Mouse (Mus musculus): Measurements from ENCODE around the gene Tdrd9. TPM values are rescaled to one million over a fixed set of nuclear protein-coding genes. Genes with fewer than 3 reads are reported as not detected.
A peak's percentile ranks its signal among the peaks of the same experiment; 100 is the strongest.

Tdrd9 gene
- polyA plus RNA-seq, 1 experiment = not detected

DNA sequence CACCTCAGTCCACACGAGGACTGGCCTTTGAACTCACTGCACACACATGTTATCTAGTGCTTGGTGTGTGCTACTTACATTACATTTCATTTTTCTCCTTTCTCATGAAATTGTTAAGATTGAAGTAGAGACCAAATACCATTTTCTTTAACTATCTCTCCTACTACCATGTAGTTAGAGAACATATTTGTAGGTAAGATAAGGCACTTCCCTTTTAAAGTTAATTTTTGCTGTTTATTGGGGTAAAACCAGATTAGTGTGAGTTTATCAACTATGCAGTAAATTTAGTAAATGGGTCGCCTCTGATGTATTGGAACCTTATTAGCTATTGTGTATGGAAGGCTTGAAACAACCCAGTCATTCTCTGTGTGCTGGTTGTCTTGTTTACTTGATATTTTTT lies 11.8 kb downstream of the Tdrd9 start:
- TF ChIP-seq POLR2A (IDR thresholded peaks at IDR 0.05; ENCODE audit: low read depth, low read length) (no peak), CTCF (conservative IDR thresholded peaks at IDR 0.05; ENCODE audit: insufficient read depth, insufficient read length, low read depth, low read length) (no peak)
- WGBS = 64% methylated on average over 2 of the region's 2 CpGs

GRCm38 (mm10) chr12:111986756-111987155 lies 15.4 kb downstream of the Tdrd9 start:
- DNase-seq = no peak
- H3K36me3 ChIP-seq (ENCODE audit: control insufficient read depth, insufficient read depth, low read length) = no peaks in the 10 kb centered on the region
- H3K4me1 ChIP-seq (ENCODE audit: control insufficient read depth, insufficient read depth, low read length) = peaks cover 5% of the 10 kb centered on the region; the same call in 1 of the 2 replicates
- 57% methylated on average over 9 of the region's 9 CpGs for WGBS
- H3K4me3 ChIP-seq (ENCODE audit: insufficient read depth, low read depth, low read length) = no peak overlapping the region
- no peaks in the 10 kb centered on the region for H3K27me3 ChIP-seq (replicated peaks; ENCODE audit: control insufficient read depth, insufficient read depth, low read length)
- TF ChIP-seq CTCF (conservative IDR thresholded peaks at IDR 0.05; ENCODE audit: insufficient read depth, insufficient read length, low read depth, low read length) (no peak), POLR2A (IDR thresholded peaks at IDR 0.05; ENCODE audit: low read depth, low read length) (no peak)
- no peak overlapping the region for H3K27ac ChIP-seq (ENCODE audit: insufficient read depth, low read depth, low read length)

More for the DNA sequence above, 11.8 kb downstream of the Tdrd9 start:
- no peak overlapping the region for H3K27ac ChIP-seq (ENCODE audit: insufficient read depth, low read depth, low read length)
- no peaks in the 10 kb centered on the region for H3K36me3 ChIP-seq (ENCODE audit: control insufficient read depth, insufficient read depth, low read length)
- H3K4me3 ChIP-seq (ENCODE audit: insufficient read depth, low read depth, low read length) = no peak overlapping the region
- DNase-seq = no peak
- H3K4me1 ChIP-seq (ENCODE audit: control insufficient read depth, insufficient read depth, low read length) = no peaks in the 10 kb centered on the region
- H3K27me3 ChIP-seq (replicated peaks; ENCODE audit: control insufficient read depth, insufficient read depth, low read length) = no peaks in the 10 kb centered on the region

- WGBS = 95% methylated on average over 5 of the region's 5 CpGs
These were observed 21.3 kb downstream of the Tdrd9 start for GRCm38 (mm10) chr12:111992626-111993025.

DNA sequence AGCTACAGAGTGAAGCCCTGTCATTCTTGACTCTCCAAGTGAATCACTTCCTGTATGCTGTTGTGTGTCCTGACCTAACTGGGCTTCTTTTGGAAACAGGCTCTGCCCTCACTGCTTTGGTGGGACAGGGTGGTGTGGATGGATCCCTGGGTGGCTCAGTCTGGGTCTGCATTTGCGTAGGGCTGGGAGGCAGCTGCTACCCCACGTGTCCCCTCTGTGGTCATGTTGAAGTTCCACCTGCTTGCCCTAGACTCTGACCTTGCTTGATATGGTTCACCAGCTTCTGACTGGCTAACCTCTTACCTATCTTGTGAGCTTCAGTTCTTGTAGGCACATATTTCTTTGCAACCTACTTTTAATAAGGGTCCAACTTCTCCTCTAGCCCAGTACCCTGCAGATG lies 23.8 kb downstream of the Tdrd9 start:
- TF ChIP-seq CTCF (conservative IDR thresholded peaks at IDR 0.05; ENCODE audit: insufficient read depth, insufficient read length, low read depth, low read length) (no peak), POLR2A (IDR thresholded peaks at IDR 0.05; ENCODE audit: low read depth, low read length) (no peak)
- Histone ChIP-seq H3K27me3 (replicated peaks; ENCODE audit: control insufficient read depth, insufficient read depth, low read length) (no peaks in the 10 kb centered on the region), H3K4me1 (ENCODE audit: control insufficient read depth, insufficient read depth, low read length) (peaks cover 5% of the 10 kb centered on the region; the same call in 1 of the 2 replicates), H3K27ac (ENCODE audit: insufficient read depth, low read depth, low read length) (no peak overlapping the region), H3K36me3 (ENCODE audit: control insufficient read depth, insufficient read depth, low read length) (no peaks in the 10 kb centered on the region), H3K4me3 (ENCODE audit: insufficient read depth, low read depth, low read length) (no peak overlapping the region)
- WGBS = 64% methylated on average over 2 of the region's 2 CpGs
- DNase-seq = peak; percentile 80

More at GRCm38 (mm10) chr12:111992626-111993025, 21.3 kb downstream of the Tdrd9 start:
- H3K27me3 ChIP-seq (replicated peaks; ENCODE audit: control insufficient read depth, insufficient read depth, low read length) = no peaks in the 10 kb centered on the region
- H3K4me3 ChIP-seq (ENCODE audit: insufficient read depth, low read depth, low read length) = no peak overlapping the region
- no peak overlapping the region for H3K27ac ChIP-seq (ENCODE audit: insufficient read depth, low read depth, low read length)
- TF ChIP-seq CTCF (conservative IDR thresholded peaks at IDR 0.05; ENCODE audit: insufficient read depth, insufficient read length, low read depth, low read length) (no peak), POLR2A (IDR thresholded peaks at IDR 0.05; ENCODE audit: low read depth, low read length) (no peak)
- no peak for DNase-seq
- no peaks in the 10 kb centered on the region for H3K36me3 ChIP-seq (ENCODE audit: control insufficient read depth, insufficient read depth, low read length)
- H3K4me1 ChIP-seq (ENCODE audit: control insufficient read depth, insufficient read depth, low read length) = peaks cover 5% of the 10 kb centered on the region; the same call in 1 of the 2 replicates

GRCm38 (mm10) chr12:111999735-112000134 lies 28.4 kb downstream of the Tdrd9 start:
- TF ChIP-seq CTCF (conservative IDR thresholded peaks at IDR 0.05; ENCODE audit: insufficient read depth, insufficient read length, low read depth, low read length) (no peak), POLR2A (IDR thresholded peaks at IDR 0.05; ENCODE audit: low read depth, low read length) (no peak)
- no peak overlapping the region for H3K27ac ChIP-seq (ENCODE audit: insufficient read depth, low read depth, low read length)
- no peaks in the 10 kb centered on the region for H3K27me3 ChIP-seq (replicated peaks; ENCODE audit: control insufficient read depth, insufficient read depth, low read length)
- H3K36me3 ChIP-seq (ENCODE audit: control insufficient read depth, insufficient read depth, low read length) = no peaks in the 10 kb centered on the region
- no peaks in the 10 kb centered on the region for H3K4me1 ChIP-seq (ENCODE audit: control insufficient read depth, insufficient read depth, low read length)
- no peak for DNase-seq
- no peak overlapping the region for H3K4me3 ChIP-seq (ENCODE audit: insufficient read depth, low read depth, low read length)
- 92% methylated on average over 7 of the region's 7 CpGs for WGBS

DNA sequence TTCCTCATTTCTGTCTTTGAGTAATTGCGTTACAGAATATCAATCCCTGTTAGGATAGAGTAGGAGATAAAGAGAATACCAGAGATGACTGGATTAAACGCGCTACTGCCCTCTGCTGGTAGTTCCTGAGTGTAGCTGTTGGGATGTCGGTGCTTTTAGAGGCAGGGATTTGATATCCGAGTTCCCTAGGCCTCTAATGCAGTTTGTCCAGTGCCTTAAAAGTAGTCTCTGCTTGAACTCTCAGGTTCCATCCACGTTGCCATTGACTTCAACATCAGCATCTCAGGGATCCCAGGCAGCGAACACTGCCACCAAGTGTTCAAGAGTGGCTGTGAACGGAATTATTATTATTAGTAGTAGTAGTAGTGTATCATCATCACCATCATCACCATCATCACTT lies 29.9 kb downstream of the Tdrd9 start:
- Histone ChIP-seq H3K36me3 (ENCODE audit: control insufficient read depth, insufficient read depth, low read length) (no peaks in the 10 kb centered on the region), H3K4me1 (ENCODE audit: control insufficient read depth, insufficient read depth, low read length) (no peaks in the 10 kb centered on the region), H3K27me3 (replicated peaks; ENCODE audit: control insufficient read depth, insufficient read depth, low read length) (no peaks in the 10 kb centered on the region), H3K4me3 (ENCODE audit: insufficient read depth, low read depth, low read length) (no peak overlapping the region), H3K27ac (ENCODE audit: insufficient read depth, low read depth, low read length) (no peak overlapping the region)
- 17% methylated on average over 8 of the region's 8 CpGs for WGBS
- peak; percentile 65 for TF ChIP-seq CTCF (conservative IDR thresholded peaks at IDR 0.05; ENCODE audit: insufficient read depth, insufficient read length, low read depth, low read length)
- TF ChIP-seq POLR2A (IDR thresholded peaks at IDR 0.05; ENCODE audit: low read depth, low read length) = no peak
- DNase-seq = peak; percentile 78

- DNase-seq = peak; percentile 27
- WGBS = 26% methylated on average over 12 of the region's 12 CpGs
These were observed 41.3 kb downstream of the Tdrd9 start for GRCm38 (mm10) chr12:112012511-112013270.

More at GRCm38 (mm10) chr12:112012511-112013270, 41.3 kb downstream of the Tdrd9 start:
- no peak overlapping the region for H3K27ac ChIP-seq (ENCODE audit: insufficient read depth, low read depth, low read length)
- H3K36me3 ChIP-seq (ENCODE audit: control insufficient read depth, insufficient read depth, low read length) = no peaks in the 10 kb centered on the region
- no peaks in the 10 kb centered on the region for H3K27me3 ChIP-seq (replicated peaks; ENCODE audit: control insufficient read depth, insufficient read depth, low read length)
- TF ChIP-seq CTCF (conservative IDR thresholded peaks at IDR 0.05; ENCODE audit: insufficient read depth, insufficient read length, low read depth, low read length) (no peak), POLR2A (IDR thresholded peaks at IDR 0.05; ENCODE audit: low read depth, low read length) (no peak)
- H3K4me3 ChIP-seq (ENCODE audit: insufficient read depth, low read depth, low read length) = no peak overlapping the region
- H3K4me1 ChIP-seq (ENCODE audit: control insufficient read depth, insufficient read depth, low read length) = 0 out of 2 replicates have a peak, but pooled peaks cover 2% of the 10 kb centered on the region

All from kidney, adult 2 months (tissue).